Mouse (Mus musculus): ENCODE measurements around the gene Homer1. TPM values are rescaled to one million over a fixed set of nuclear protein-coding genes. Genes with fewer than 3 reads are reported as not detected.

The Homer1 gene
- polyA plus RNA-seq, 1 experiment from 2014 or later, result 11.4 TPM

DNA sequence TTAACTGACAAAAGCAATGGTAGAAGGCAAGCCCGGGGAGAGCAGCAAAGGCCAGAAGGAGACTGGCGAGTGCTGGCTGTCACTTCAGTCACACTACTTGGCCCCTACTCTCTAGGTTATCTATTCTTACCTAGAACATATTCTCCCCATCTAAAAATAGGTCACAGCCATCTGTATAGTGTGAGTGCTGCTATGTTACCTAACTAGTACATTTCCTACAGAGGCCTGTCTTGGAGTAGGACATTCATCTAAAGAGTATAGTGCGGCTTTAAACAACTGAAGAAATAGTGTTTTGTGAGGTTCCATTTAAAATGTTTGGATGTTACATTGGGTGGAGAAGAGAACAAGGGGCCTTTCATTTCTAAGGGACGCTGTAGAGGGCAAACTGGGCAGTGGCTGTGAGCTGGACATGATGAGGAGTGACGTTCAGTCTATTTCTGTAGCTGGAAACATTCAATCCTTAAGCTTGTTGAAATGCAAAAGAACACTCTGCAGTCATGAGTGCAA lies 100.3 kb downstream of the Homer1 start:
- Histone ChIP-seq H3K36me3 (ENCODE audit: inconsistent target) (no peaks in the 10 kb centered on the region; the same call in 1 of the 2 replicates), H3K27ac (no peak overlapping the region), H3K4me3 (ENCODE audit: inconsistent target) (no peak overlapping the region), H3K79me2 (ENCODE audit: inconsistent target) (no peaks in the 10 kb centered on the region)
- WGBS (ENCODE audit: missing documents), result 98% methylated on average over 5 of the region's 5 CpGs

DNA sequence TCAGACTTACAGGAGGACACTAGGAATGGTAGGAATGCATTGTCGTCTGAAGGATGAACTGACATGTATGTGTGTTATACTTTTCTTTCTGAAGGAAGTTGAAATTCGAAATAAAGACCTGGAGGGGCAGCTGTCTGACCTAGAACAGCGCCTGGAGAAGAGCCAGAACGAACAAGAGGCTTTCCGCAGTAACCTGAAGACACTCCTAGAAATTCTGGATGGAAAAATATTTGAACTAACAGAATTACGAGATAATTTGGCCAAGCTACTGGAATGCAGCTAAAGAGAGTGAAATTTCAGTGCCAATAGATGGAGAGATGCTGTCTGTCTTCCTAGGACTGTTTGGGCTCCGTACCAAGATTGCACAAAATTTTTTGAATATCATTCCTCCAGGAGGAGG lies 102.5 kb downstream of the Homer1 start:
- 98% methylated on average over 7 of the region's 7 CpGs for WGBS (ENCODE audit: missing documents)
- Histone ChIP-seq H3K79me2 (ENCODE audit: inconsistent target) (no peaks in the 10 kb centered on the region), H3K36me3 (ENCODE audit: inconsistent target) (no peaks in the 10 kb centered on the region; the same call in 1 of the 2 replicates)

GRCm38 (mm10) chr13:93406855-93407254 lies 107.4 kb downstream of the Homer1 start:
- H3K36me3 ChIP-seq (ENCODE audit: inconsistent target), result no peaks in the 10 kb centered on the region; the same call in 1 of the 2 replicates
- WGBS (ENCODE audit: missing documents), result 93% methylated on average over 5 of the region's 5 CpGs
- H3K79me2 ChIP-seq (ENCODE audit: inconsistent target), result no peaks in the 10 kb centered on the region
- H3K4me3 ChIP-seq (ENCODE audit: inconsistent target), result no peak overlapping the region
- no peak overlapping the region for H3K27ac ChIP-seq

More for the DNA sequence above, 102.5 kb downstream of the Homer1 start:
- no peak overlapping the region for H3K4me3 ChIP-seq (ENCODE audit: inconsistent target)
- H3K27ac ChIP-seq, result no peak overlapping the region

GRCm38 (mm10) chr13:93410343-93410742 lies 110.9 kb downstream of the Homer1 start:
- Histone ChIP-seq H3K36me3 (ENCODE audit: inconsistent target) (no peaks in the 10 kb centered on the region), H3K79me2 (ENCODE audit: inconsistent target) (no peaks in the 10 kb centered on the region), H3K27ac (no peak overlapping the region), H3K4me3 (ENCODE audit: inconsistent target) (no peak overlapping the region)
- WGBS (ENCODE audit: missing documents), result 87% methylated on average over 4 of the region's 4 CpGs

DNA sequence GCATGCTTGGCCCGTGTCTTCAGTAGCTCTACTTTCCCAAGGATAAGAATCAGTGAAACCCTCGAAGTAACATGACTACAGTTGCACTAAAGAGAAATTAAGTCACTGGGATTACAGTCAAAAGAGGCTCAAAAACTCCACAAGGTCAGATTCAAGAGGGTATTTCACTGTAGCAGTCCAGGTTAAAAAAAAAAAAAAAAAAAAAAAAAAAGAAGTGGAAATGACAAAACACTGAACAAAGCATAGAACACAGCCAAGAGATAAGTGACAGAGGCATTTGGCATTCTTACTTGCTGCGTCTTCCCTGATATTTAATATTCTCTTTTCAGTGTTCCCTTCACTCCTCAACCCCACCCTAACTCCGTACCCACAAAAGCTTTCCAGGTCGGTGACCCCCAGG lies 115.6 kb downstream of the Homer1 start:
- Histone ChIP-seq H3K27ac (no peak overlapping the region), H3K36me3 (ENCODE audit: inconsistent target) (no peaks in the 10 kb centered on the region), H3K4me3 (ENCODE audit: inconsistent target) (no peak overlapping the region), H3K79me2 (ENCODE audit: inconsistent target) (no peaks in the 10 kb centered on the region)
- WGBS (ENCODE audit: missing documents), result 96% methylated on average over 5 of the region's 5 CpGs

GRCm38 (mm10) chr13:93418292-93418691 lies 118.9 kb downstream of the Homer1 start:
- no peaks in the 10 kb centered on the region for H3K36me3 ChIP-seq (ENCODE audit: inconsistent target)
- H3K79me2 ChIP-seq (ENCODE audit: inconsistent target), result no peaks in the 10 kb centered on the region
- no peak overlapping the region for H3K4me3 ChIP-seq (ENCODE audit: inconsistent target)
- WGBS (ENCODE audit: missing documents), result 90% methylated on average over 2 of the region's 2 CpGs
- H3K27ac ChIP-seq, result no peak overlapping the region

DNA sequence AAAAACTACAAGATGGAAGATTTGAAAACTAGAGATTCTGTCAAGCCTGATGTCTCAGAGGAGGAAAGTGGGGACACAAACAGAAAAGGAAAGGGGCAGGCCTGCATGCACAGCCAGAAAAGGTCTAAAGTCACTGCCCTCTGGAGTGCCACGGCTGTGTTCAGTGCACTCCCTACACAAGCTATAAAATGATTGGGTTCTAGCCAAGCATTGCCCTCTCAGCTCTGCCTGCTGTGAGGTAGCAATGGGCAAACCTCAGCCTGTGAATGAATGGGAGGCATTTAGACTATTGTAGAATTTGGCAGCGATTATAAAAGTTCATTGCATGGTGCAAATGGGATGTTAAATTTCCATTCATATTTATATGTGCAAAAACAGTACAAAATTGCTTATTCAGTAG lies 120.3 kb downstream of the Homer1 start:
- no peaks in the 10 kb centered on the region for H3K79me2 ChIP-seq (ENCODE audit: inconsistent target)
- no peak overlapping the region for H3K27ac ChIP-seq
- no peaks in the 10 kb centered on the region for H3K36me3 ChIP-seq (ENCODE audit: inconsistent target)
- WGBS (ENCODE audit: missing documents), result 87% methylated on average over 2 of the region's 2 CpGs
- H3K4me3 ChIP-seq (ENCODE audit: inconsistent target), result no peak overlapping the region

DNA sequence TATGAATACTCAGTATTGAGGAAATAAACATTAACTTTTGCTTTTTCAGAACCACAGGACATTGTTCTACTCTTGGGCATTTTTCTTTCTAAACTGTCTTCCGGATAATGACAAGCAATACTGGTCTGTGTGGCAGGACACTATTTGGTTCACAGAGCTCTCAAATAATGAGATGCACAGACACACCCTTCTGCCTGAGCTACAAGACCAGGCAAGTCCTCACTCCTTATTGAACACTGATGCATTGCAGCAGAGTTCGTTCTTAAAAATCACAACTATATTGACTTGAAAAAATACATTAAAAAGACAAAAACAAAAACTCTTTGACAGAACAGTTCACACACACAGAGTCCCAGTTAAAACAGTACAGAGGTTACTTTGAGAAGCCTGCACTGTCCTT lies 123.8 kb downstream of the Homer1 start:
- Histone ChIP-seq H3K36me3 (ENCODE audit: inconsistent target) (no peaks in the 10 kb centered on the region), H3K79me2 (ENCODE audit: inconsistent target) (no peaks in the 10 kb centered on the region), H3K27ac (no peak overlapping the region), H3K4me3 (ENCODE audit: inconsistent target) (no peak overlapping the region)
- 70% methylated on average over 2 of the region's 2 CpGs for WGBS (ENCODE audit: missing documents)

DNA sequence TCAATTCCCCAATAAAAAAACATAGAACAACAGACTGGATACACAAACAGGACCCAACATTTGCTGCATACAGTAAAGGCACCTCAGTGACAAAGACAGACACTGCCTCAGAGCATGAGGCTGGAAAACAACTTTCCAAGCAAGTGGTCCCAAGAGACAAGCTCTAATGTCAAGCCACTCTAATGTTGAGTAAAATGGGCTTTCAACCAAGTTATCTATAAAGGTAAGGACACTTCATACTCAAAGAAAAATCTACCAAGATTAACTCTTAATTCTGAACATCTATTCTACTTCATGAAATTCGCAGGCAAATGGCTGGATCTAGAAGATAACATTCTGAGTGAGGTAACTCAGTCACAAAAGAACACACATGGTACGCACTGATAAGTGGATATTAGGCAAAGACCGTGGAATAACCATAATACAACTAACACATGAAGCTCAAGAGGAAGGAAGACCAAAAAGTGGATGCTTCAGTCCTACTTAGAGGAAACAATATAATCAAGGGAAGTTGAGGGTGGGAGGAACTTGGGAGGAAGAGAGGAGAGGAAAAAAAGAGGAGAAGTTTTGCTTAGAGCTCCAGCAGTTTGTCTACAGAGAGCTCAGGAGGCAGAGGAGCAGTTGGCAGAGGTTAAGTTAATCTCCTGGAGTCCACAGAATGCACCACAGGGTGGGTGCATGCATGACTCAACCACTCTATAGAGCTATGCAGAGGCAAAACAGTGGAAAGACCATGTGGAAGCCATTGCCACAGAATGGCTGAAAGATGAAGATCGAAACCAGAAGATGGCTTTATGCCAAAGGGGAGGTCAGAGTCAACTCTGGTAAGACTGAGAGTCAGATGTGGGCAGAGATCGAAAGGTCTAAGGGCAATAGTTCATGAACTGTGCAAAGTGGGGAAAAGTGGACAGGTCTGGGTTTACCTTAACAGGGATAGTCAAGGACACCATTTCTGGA lies 128.8 kb downstream of the Homer1 start:
- Histone ChIP-seq H3K27ac (no peak overlapping the region), H3K4me3 (ENCODE audit: inconsistent target) (no peak overlapping the region), H3K36me3 (ENCODE audit: inconsistent target) (no peaks in the 10 kb centered on the region), H3K79me2 (ENCODE audit: inconsistent target) (no peaks in the 10 kb centered on the region)
- 90% methylated on average over 5 of the region's 5 CpGs for WGBS (ENCODE audit: missing documents)

DNA sequence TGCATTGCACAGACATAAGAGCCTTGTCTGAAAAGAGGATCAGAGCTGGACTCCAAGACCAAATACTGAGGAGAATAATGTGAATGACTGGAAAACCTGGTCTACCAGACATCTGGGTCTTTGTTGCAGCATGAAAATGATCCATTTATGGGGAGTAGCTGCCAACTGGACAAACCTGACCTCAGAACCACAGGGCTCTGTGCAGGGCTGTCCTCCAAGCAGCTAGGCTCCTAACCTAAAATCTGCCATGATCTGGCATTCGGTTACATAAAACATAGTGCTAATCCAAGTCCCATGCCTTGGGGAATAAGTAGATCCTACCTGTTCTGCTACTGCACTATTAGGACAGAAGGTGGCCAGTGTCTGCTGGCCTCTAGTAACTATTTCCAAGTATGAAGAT lies 129.8 kb downstream of the Homer1 start:
- Histone ChIP-seq H3K27ac (no peak overlapping the region), H3K36me3 (ENCODE audit: inconsistent target) (no peaks in the 10 kb centered on the region), H3K79me2 (ENCODE audit: inconsistent target) (no peaks in the 10 kb centered on the region), H3K4me3 (ENCODE audit: inconsistent target) (no peak overlapping the region)
- WGBS (ENCODE audit: missing documents), result 100% methylated on average over 1 of the region's 1 CpGs

- H3K27ac ChIP-seq, result no peak overlapping the region
- 97% methylated on average over 3 of the region's 3 CpGs for WGBS (ENCODE audit: missing documents)
- peaks cover 2% of the 10 kb centered on the region; the same call in 1 of the 2 replicates for H3K36me3 ChIP-seq (ENCODE audit: inconsistent target)
- no peaks in the 10 kb centered on the region for H3K79me2 ChIP-seq (ENCODE audit: inconsistent target)
- H3K4me3 ChIP-seq (ENCODE audit: inconsistent target), result no peak overlapping the region
Observed at GRCm38 (mm10) chr13:93440167-93440566, 140.7 kb downstream of the Homer1 start.

DNA sequence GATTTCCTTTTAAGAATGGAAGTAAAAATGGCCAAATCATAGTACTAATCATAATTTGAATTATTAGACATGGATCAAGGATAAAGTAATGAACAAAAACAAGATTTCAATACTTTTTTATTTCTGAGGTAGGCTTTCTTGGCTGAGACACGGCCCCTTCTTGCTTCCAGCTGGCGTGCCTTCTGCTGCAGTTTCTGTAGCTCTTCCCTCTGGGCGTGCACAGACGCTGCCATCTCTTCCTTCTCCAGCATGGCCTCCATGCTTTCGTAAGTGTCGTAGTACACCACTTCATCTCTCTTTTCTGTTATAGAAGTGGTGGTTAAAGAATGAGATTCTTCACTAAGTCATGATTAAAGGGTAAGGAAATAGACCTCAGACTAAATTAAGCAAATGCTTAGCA lies 153.8 kb downstream of the Homer1 start:
- H3K79me2 ChIP-seq (ENCODE audit: inconsistent target), result no peaks in the 10 kb centered on the region
- WGBS (ENCODE audit: missing documents), result 97% methylated on average over 6 of the region's 6 CpGs
- no peak overlapping the region for H3K4me3 ChIP-seq (ENCODE audit: inconsistent target)
- no peak overlapping the region for H3K27ac ChIP-seq
- no peaks in the 10 kb centered on the region for H3K36me3 ChIP-seq (ENCODE audit: inconsistent target)
